Mouse (Mus musculus) spleen, postnatal 14 days (tissue): ENCODE data around the gene Gorab.

Experiments used
- DNase-seq, 2 experiments: peaks; one replicate each; pipeline ENCODE4 v3.0.0; 2021 to 2022; ENCODE audit warnings: low spot score in 2 of 2

Gorab gene

DNA sequence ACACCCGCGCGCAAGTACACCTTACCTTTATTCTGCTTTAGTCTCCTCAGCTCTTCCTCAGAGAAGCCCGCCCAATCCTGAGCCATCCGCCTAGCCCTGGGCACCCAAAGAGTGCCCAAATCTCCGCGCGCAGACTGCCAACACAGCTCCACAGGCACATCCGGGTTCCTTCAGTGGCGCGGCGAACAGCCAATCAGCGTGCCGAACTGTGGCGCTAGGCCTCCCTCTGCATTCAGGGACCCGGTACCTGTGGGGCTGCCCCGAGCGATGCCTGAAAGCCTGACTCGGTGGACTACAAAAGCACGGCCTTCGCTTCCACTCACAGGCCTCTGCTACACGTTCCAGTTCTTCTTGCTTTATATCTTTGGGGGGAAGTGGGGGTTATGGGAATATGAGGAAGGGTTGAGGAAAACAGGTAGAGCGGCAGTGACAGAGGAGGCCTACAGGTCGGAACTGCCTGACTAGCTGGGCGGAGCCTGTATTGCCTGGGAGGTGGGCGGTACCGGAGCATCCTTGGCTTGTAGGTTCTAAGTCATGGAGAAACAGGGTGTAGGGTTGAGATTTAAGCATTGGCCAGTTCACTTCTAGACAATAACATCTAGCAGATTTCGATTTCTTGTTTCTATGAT is at the start of gene Gorab:
Gene Gorab, minus strand, starts transcription at position 172 of the 629 bp plus-strand sequence.
- DNase-seq: peak; percentile 77 to 85

DNA sequence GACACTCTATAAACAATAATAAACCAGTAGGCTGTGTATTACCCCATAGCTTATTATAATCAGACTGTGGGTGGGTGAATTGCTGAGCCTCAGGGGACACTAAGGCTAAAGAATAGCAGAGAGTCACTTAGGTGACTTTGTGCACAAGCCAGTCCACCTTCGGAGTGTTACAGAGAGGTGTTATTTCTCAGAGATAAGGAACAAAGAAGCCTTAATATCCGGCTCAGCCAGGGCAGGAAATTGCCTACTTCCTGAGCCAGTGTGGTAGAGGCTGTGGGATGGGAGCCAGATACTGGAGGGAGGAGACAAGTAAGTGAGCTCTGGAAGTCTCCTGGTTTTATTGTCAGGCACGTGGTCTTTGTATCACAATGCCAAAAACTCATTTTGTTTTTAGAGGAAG is 40.4 kb upstream of the Gorab start:
- DNase-seq: no peak

DNA sequence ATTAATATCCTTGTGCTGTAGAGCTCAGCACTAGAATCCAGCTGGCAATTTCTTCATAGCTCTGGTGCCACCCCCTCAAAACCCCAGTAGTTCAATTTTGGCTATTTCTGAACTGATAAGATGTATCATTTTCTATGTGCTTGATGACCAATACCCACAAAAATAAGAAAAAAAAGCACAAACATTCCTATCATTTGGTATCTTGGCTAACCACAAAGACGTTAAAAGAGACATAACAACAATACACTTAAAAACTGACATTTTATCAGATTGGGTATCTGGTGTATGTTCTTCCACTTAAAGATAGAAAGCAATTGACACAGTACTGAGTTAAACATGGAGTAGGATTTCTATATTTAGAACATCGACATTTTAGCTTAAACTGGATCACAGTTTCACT is 35.5 kb upstream of the Gorab start:
- no peak for DNase-seq

DNA sequence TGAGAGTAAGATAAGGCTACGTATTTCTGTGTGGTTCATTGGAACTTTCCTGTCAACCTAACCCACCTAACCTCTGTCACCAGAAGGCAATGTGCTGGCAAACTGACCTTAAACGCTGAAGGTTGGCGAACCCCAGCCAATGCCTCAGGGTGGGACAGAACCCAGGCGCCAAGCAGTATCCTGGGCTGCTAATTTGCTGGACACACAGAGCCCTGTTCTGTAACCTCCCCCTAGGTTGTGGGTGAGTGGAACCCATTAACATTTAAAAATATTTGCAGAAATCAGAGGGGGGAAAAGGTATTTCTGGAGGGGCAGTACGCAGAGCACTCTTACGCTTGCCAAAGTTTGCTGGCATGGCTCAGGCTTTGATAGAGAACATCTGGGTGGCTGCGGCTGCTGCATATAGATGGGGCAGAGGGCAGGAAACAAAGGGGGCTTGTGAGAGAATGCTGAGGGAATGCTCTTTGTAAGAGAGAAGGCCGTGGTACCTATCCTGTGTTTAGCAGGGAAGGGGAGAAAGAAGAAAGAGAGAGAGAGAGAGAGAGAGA is 20.1 kb upstream of the Gorab start:
- DNase-seq: no peak

DNA sequence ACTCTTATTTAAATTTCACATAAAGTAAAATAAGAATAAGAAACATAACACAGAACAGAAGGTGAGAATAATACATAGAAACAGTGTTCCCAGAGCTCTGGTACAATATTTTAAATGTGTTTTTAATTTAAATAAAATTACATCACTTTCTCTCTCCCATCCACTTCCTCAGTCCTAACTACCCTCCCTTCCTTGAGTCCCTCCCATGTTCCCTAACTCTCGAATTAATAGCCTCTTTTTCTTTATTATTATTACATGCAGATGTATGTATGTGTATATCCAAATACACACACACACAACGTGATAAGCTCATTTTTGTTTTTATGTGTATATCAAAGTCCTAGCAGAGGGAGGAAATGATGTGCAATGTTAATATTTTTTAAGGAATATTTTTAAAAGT is 13.7 kb upstream of the Gorab start:
- DNase-seq: no peak

DNA sequence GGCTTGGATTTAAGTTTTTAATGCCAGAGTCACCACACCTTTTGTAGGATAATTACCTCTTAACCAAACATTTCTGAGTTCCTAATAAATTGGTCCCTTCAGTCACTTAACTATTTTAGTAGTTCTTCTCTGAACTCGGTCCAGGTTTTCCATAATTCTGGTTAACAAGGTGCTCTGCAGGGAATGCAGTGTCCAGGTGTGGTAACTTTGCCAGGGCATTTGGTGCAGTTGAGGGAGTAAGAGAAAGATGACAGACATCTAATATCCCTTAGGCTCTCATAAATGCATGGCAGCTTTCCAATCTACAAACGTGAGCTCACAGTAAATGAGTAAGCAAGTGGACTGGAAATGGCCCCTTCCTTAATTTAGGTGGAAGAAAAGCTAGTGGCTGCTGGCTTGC is 10.7 kb upstream of the Gorab start:
- DNase-seq: no peak

DNA sequence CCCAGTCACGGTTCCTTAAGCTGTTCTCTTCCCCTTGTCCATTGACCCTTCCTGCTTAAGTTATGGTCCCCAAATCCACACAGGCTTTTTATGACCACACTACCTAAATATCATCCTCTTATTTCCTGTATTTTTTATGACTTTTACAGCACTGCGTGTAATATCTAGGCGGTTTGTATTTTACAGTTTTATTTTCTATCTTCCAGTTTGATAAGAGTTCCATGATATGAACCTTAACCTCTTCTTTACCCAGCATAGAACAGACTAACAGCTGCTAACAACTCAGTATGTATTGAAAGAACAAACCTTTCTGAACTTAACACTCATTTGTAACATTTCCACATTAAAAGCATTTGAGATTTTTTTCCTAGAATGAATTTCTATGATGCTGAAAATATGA is 2.7 kb upstream of the Gorab start:
- DNase-seq: no peak

DNA sequence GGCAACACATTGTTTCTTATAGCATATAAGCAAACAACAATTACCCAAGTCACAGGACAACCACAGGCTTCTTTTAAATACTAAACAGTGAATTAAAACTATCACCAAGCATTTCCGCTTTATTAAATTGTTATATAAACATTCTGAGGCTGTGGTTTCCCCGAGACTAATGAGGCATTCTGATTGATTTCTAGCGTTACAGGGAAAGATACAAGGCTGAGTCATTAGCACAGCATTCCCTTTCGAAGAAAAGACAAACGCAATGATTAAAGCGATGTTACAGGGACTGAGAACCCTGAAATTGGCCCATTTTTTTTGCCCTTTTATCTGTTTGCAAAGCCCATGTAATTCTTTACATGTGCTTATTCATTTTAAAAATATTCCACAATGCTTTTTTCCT is 12.1 kb downstream of the Gorab start:
- no peak for DNase-seq

DNA sequence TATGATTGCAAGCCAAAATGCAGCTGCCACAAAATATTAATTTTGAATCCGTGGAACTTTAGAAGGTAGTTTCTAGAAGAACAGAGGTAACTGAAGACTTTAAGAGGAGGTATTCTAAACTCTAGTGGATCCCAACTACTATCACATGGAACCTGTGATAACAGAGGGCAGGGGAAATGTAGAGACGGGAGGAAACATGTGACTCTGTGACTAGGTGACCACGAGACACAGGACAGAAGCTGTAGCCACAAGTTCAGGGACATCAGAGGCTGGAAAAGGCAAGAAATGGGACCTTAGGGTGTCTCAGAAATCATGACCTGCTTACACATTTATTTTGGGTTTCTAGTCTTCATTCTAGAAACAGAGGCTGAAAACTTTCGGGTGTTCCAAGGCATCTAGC is 13.4 kb downstream of the Gorab start:
- DNase-seq: no peak

DNA sequence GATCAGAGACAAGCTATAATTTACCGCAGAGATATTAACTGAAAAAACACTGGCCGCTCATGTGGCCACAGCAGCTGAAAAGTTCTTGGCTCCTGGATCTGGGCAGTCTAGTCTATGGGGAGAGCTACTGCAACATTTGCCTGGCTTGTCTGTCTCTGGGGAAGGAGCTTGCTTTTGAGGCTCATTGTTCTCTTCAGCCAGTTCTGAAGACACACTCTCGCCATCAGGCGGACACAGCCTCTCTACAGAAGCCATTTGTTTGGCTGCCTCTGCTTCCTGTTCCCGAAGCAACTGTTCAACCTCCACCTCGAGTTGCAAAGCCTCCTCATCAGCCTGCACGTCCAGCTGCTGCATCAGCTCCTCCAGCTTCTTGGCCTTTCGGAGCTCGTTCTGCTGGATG is 17.3 kb downstream of the Gorab start:
- DNase-seq: no peak

DNA sequence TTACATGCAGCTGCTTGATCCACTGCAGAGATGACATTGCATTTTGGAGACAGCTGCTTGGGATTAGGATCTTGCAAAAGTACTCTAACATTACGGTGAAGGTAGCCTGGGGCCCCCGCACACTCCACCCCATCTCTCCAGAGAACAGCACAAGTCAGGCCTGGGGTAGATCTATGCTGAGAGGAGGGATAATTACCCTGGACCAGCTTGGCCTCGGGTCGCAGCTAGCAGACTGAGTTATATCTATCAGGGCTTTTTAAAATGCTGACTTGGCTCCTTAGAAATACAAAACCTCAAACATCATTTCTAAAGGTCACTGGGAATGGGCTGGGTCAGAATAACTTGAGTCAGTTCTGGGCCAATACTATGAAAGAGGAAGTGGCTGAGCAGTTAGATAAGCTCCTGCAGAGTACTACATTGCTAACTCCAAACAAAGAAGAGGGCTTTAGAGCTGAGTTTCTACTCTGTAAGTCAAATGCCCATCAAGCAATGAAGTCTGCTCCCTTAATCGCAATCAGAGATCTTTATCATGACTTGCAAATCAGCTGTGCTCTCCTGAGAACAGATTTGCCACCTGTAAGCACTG is 19.9 kb downstream of the Gorab start:
- DNase-seq: no peak

DNA sequence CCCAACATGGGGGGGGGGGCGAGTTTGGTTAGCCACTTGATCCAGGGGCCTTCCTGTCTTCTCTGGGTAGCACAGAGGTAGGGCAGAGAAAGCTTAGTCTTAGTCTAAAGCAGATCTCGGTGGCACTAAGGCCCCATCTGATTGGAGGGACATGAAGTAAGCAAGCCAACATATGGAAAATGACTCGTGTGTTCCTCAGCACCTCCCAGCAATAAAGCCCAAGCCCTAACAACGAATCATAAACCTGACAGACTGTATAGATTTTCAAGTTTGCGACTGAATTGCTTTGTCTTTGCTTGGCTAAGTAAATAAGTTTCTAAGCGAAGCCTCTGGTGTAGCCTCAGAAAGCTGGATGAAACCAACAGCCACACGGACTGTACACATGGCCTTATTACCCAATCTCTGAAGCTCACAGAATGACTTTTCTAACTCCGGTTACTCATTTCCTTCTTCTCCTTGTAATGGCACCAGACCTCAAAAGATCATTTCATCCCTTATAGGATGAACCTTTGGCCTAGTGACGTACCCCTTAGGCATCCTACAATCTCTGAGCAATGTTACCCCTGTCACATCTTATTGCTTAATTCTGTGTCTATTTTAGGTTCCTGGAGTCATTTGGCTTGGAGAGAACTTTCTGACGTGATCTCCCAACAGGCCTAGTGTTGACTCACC is 21.3 kb downstream of the Gorab start:
- DNase-seq: no peak

DNA sequence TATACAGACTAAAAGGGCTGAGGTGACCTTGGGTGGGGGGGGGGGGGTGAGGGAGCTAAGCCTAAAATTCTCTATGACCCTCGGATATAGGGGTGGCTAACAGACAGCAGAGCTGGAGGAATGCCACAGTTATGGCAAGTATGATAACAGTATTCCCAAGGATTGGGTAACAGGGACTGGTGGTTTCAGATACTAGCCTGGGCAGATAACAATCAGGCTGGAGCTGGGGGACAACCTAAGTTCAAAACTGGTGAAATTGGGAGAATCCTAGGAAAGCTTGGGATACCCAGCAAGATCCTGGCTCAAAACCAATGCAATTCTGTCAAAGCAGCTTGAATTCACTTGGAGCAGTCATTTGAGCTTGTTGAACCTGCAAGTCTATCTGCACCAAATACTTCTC is 22.9 kb downstream of the Gorab start:
- no peak for DNase-seq

DNA sequence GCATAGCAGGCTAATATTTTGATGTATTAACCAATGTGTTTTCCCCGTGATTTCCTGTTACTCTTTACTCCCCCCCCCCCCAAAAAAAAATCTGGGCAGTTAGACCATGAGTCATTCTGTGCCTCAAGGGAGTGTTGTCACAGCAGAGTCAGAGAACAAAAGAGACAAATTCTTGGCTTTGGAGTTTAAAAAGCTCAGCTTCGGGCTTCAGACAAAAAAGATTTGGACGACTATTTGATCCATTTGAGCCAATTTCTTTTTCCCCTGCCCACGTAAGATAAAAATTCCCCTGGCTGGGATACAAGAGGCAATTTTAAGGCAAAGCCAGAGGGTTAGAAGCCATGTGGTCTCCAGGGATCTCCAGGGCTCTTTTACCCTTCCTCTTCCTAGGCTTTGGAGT is 23.4 kb downstream of the Gorab start:
- no peak for DNase-seq

DNA sequence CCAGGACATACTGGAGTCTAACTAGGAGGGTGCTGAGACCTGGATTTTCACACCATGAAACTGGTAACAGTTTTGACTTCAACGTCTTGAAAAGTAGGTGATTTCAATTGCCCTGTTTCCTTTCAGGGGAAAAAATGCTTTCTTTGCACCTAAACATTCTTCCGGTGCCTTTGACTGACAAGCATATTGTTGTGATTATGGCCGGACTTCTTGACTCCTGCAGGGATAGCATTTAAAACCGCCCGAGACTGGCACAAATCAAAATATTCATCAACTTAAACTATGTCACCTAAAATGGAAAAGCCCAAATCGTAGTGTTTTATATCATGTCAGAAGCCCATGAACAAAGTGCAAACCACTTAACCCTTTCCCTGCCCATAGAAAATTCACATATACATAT is 25.5 kb downstream of the Gorab start:
- DNase-seq: no peak

DNA sequence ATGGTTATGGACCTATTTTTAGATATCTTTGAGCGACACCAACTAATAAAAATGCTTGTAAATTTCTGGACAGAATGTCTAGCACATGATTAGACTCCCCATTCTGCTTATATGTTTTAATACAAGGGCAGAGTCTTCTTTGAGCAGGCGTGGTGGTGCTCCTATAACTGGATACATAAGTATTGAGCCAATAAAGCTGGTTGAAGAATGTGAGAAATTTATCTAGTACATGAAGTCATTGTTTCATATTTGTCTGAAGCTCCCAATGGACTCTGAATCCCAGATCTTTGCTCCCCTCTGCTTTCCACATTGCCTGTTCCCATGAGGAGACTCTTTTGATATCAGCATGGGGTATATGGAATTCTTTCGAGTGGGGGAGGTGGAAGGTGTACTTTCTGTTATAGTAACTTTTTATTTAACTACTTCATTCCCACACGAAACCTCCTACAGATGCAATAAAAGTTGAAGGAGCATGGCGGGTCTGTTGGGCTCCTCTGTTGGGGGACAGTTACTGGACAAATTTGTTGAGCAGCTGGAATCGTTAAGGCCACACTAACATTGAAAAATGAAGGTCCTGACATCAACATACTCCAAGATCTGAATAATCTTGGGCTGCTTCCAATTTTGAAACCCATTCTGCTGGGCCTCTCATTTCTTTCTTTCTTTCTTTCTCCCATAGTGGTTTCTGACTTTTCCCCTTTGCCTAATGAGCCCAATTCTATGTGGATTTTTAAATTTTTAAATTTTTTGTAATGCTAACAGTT is 26.5 kb downstream of the Gorab start:
- DNase-seq: no peak

DNA sequence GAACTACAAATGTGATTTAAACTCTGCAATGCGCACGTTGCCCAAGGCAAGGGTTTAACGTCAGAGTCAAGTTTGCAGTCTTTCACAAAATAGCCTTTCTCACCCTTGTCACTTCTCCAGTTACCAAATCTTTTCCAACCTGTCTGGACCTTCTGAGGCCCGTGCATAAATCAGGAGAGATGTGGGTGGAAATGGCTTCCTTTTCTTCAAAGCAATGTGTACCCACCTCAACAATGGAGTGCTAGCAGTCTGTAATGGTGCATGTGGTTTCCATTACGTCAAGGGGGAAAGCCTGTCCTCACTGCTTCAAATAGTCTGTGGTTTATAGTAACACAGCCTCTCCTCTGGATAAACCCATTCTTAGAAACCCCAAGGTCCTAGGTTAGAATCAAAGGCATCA is 29.0 kb downstream of the Gorab start:
- no peak for DNase-seq

DNA sequence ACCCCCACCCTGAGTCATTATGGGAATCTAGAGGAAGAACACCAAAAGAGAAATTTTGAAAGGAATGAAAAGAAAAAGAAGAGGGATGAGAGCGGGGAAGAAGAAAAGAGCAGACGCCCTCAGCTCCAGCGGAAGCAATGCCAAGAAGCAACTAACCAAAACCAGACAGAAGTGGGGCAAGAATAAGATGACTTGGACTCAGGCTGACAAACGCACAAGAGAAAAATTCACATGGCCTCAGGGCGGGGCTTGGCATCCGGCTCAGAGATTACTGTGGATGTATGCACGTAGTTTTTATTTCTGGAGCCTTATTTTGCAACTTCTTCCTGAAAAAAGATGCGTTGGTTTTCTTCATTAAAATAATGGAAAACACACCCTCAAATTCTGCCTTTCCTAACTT is 41.3 kb downstream of the Gorab start:
- no peak for DNase-seq

DNA sequence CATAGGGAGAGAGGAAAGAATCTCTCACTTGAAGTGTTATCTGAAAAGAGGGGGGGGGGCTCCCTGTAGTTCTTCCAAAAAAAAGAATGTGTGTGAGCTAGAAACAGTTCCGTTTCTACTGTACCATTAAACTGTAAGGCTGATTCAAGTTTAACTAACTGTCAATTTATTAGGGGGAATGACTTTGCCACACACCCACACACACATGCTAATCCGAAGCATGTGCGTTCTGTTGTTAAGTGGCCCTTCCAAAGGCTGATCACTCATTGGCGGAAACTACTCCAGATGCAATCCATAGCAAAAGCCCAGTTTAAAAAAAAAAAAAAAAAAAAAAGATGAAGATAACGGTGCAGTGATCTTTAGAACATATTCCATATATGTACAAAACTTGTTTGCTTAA is 42.1 kb downstream of the Gorab start:
- DNase-seq: no peak

DNA sequence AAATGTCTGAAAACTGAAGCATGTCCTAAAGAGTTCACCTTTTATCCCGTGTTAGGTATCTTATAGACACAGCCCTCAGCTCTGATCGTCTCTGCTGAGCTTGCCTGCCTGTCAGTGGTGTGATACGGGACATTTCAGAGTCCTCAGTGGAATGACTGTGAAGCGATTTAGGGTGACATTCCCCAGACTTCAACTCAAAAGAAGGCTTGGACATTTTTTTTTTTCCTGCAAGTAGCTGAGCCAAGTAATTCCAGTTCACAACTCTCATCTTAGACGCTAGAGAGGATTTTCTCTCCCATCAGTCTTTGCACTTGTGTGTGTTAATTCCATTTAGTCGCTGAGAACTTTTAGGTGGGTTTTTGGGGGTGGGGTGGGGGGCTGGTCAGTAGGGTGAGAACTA is 42.7 kb downstream of the Gorab start:
- no peak for DNase-seq

DNA sequence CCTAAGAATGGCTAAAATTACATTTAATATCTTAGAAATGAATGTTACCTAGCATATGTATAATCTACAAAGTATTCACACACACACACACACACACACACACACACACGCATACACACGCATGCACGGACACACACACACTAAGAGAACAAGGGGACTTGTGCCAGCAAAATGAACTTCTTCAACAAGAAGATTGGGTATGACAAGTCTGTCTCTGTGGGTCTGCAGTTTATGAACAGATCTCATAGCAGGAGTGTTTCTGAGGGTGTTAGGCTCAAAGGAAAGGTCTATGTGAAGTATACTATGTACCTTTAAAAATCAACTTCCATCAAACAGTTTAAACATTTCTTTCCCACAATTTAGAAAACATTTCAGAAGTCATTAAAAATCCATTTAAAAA is 43.9 kb downstream of the Gorab start:
- DNase-seq: no peak

DNA sequence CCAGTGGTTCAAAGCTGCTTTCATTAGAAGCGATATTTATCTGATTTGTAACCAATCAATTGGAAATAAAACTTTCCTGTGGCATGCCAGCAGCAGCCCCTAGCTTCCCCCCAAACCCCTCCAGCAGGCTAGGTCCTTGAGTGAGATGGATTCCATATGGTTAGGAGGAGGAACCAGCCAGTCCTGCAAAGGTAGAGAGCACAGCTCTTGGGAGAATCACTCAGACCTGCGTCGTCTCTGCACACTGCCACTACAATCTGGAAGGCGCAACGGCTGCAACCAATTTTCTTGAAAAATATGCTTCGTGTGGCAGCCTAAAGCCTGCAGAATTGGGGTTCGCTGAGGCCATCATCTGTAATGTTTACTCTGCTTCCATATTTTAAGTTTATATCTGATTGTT is 45.3 kb downstream of the Gorab start:
- DNase-seq: no peak

DNA sequence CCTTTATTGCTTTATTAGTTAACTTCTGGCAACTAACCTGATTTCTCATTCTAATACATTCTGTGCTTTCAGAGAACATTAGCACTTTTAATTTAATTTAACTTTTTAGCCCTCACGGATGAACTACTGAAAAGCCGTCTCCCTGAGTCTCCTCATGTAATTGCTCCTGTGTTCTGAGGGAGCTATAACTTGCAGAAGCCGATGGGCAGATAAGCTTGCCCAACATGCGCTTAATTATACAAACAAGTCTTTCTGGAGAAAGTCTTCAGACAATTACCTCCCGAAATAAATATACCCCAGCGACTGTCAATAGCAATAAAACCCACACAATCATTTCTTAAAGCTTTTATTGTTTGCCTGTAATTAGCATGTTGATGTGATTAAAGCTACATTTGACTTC is 45.7 kb downstream of the Gorab start:
- DNase-seq: no peak
